Mouse (Mus musculus) CH12.LX (cell line): ENCODE data around the gene Ccdc51. TPM values are rescaled to one million over a fixed set of nuclear protein-coding genes. Genes with fewer than 3 reads are reported as not detected.

Experiments
- DNase-seq: peaks from one replicate; pipeline ENCODE4 v3.0.0-alpha.2; 2013; ENCODE audit errors: extremely low read depth
- H3K27ac ChIP-seq: 2 replicates; pipeline ENCODE4 v1.5.1; 2012; ENCODE audit warnings: low read depth, mild to moderate bottlenecking, control low read depth, moderate library complexity; ENCODE audit not compliant: insufficient read depth
- H3K27me3 ChIP-seq: replicated peaks from 2 replicates; pipeline ENCODE3; 2012; ENCODE audit warnings: inconsistent platforms
- H3K36me3 ChIP-seq, 2 experiments: replicated peaks in 1 of 2; 2 replicates each; pipeline versions ENCODE3 to v1.6.1; 2012; ENCODE audit warnings: inconsistent platforms in 1 of 2, low read length in 1 of 2, mild to moderate bottlenecking in 1 of 2, mixed read lengths in 1 of 2, moderate library complexity in 1 of 2; ENCODE audit not compliant: control insufficient read depth in 1 of 2, insufficient read depth in 1 of 2
- H3K4me1 ChIP-seq, 2 experiments: 2 replicates each; pipeline ENCODE4 v1.6.1; 2012; ENCODE audit warnings: inconsistent platforms in 1 of 2, moderate library complexity in 1 of 2; ENCODE audit not compliant: insufficient read depth in 2 of 2, control insufficient read depth in 1 of 2
- H3K4me2 ChIP-seq: 2 replicates; pipeline ENCODE4 v1.6.1; 2012; ENCODE audit warnings: low read depth, mild to moderate bottlenecking, control low read depth; ENCODE audit not compliant: poor library complexity, insufficient read depth, severe bottlenecking
- H3K4me3 ChIP-seq, 3 experiments: fragments of 150-350 bp in 1 of 3; sonication (generic) in 1 of 3; replicated peaks in 1 of 3; 2 replicates each; pipeline versions ENCODE3 to v1.5.1; 2011 to 2012; ENCODE audit warnings: low read depth in 2 of 3, low read length in 2 of 3, mild to moderate bottlenecking in 2 of 3, moderate library complexity in 2 of 3, control low read depth in 1 of 3, improper control_type of control experiment in 1 of 3, inconsistent platforms in 1 of 3, mixed read lengths in 1 of 3; ENCODE audit not compliant: poor library complexity in 1 of 3
- H3K79me2 ChIP-seq: replicated peaks from 2 replicates; pipeline ENCODE4 v1.6.1; 2012; ENCODE audit warnings: mild to moderate bottlenecking, moderate library complexity; ENCODE audit not compliant: control insufficient read depth, poor library complexity, insufficient read depth, severe bottlenecking; ENCODE audit errors: extremely low read depth
- H3K9ac ChIP-seq: 2 replicates; pipeline ENCODE4 v1.6.1; 2012; ENCODE audit warnings: low read depth, mild to moderate bottlenecking, control low read depth, moderate library complexity; ENCODE audit not compliant: insufficient read depth
- H3K9me3 ChIP-seq: replicated peaks from 2 replicates; pipeline ENCODE3; 2012; ENCODE audit warnings: low read length, inconsistent platforms, mixed read lengths
- CHD2 ChIP-seq: IDR thresholded peaks from 2 replicates; pipeline ENCODE4 v1.6.1; 2011; ENCODE audit warnings: low read length, improper control_type of control experiment
- E2F4 ChIP-seq: IDR thresholded peaks from 2 replicates; pipeline ENCODE4 v1.6.1; 2011; ENCODE audit warnings: low read depth, low read length, improper control_type of control experiment; ENCODE audit not compliant: insufficient replicate concordance
- ELF1 ChIP-seq: IDR thresholded peaks from 2 replicates; pipeline ENCODE4 v1.6.1; 2014; ENCODE audit warnings: low read depth, mild to moderate bottlenecking, inconsistent platforms, low read length, improper control_type of control experiment
- EP300 ChIP-seq: IDR thresholded peaks from 2 replicates; pipeline ENCODE4 v1.6.1; 2011; ENCODE audit warnings: low read length, improper control_type of control experiment
- JUND ChIP-seq: conservative IDR thresholded peaks from 2 replicates; pipeline ENCODE4 v1.6.1; 2011; ENCODE audit warnings: low read depth, low read length, improper control_type of control experiment
- KAT2A ChIP-seq: IDR thresholded peaks from 2 replicates; pipeline ENCODE4 v1.6.1; 2012; ENCODE audit warnings: low read length, improper control_type of control experiment, inconsistent platforms; ENCODE audit not compliant: insufficient replicate concordance
- MEF2A ChIP-seq: IDR thresholded peaks from 2 replicates; pipeline ENCODE4 v1.6.1; 2014; ENCODE audit warnings: low read depth, mild to moderate bottlenecking, inconsistent platforms, low read length, improper control_type of control experiment, borderline replicate concordance
- RCOR1 ChIP-seq: conservative IDR thresholded peaks from 2 replicates; pipeline ENCODE4 v1.6.1; 2012; ENCODE audit warnings: low read depth, mild to moderate bottlenecking, inconsistent platforms, low read length, improper control_type of control experiment
- SIN3A ChIP-seq: IDR thresholded peaks from 2 replicates; pipeline ENCODE4 v1.6.1; 2012; ENCODE audit warnings: low read length, improper control_type of control experiment, inconsistent platforms
- SMC3 ChIP-seq: IDR thresholded peaks from 2 replicates; pipeline ENCODE4 v1.6.1; 2011; ENCODE audit warnings: low read depth, low read length, improper control_type of control experiment
- TBP ChIP-seq: conservative IDR thresholded peaks from 2 replicates; pipeline ENCODE4 v1.6.1; 2011; ENCODE audit warnings: low read depth, low read length, improper control_type of control experiment
- UBTF ChIP-seq: IDR thresholded peaks from 2 replicates; pipeline ENCODE4 v1.6.1; 2012; ENCODE audit warnings: low read depth, mild to moderate bottlenecking, inconsistent platforms, low read length, improper control_type of control experiment, moderate library complexity
- USF2 ChIP-seq: conservative IDR thresholded peaks from 2 replicates; pipeline ENCODE4 v1.6.1; 2011; ENCODE audit warnings: low read depth, low read length, improper control_type of control experiment
- ZKSCAN1 ChIP-seq: IDR thresholded peaks from 2 replicates; pipeline ENCODE4 v1.6.1; 2012; ENCODE audit warnings: low read depth, inconsistent platforms, low read length, improper control_type of control experiment, borderline replicate concordance
- ZMIZ1 ChIP-seq: IDR thresholded peaks from 2 replicates; pipeline ENCODE4 v1.6.1; 2012; ENCODE audit warnings: low read depth, mild to moderate bottlenecking, inconsistent platforms, low read length, improper control_type of control experiment
- dilution Hi-C: fragments of 300-500 bp; cut with MboI; formaldehyde crosslinking; loops from 2 replicates; pipeline ENCODE4 v1.14.3; 2020; ENCODE audit warnings: low sequenced_read_pairs; ENCODE audit not compliant: extremely low pct_unique_long_range_greater_than_20kb, extremely low pct_ligation_motif_present
- in situ Hi-C: fragments of 300-500 bp; cut with MboI; formaldehyde crosslinking; loops from 3 replicates; pipeline ENCODE4 v1.14.3; 2019; ENCODE audit warnings: low sequenced_read_pairs, low pct_ligation_motif_present, low pct_unique_long_range_greater_than_20kb, mixed read lengths
- polyA plus RNA-seq: library from polyadenylated mRNA; unstranded; fragments of >175 nt; gene quantifications from 2 replicates; pipeline ENCODE4 v1.2.1, GENCODE M21; 2012; ENCODE audit warnings: low read depth; ENCODE audit not compliant: insufficient read length
- total RNA-seq, 2 experiments: library from RNA; depleted of rRNA; stranded (reverse); fragments of 300-350 nt in 1 of 2; fragments of >200 nt in 1 of 2; gene quantifications; 2 replicates each; pipeline ENCODE4 v1.2.3; 2012 to 2014

Gene Ccdc51
- total and polyA plus RNA-seq, 3 experiments: 7.6 to 18.2 (median 16.2) TPM

- H3K9ac ChIP-seq: no peak overlapping the region
- in situ Hi-C loops (no loop called here), dilution Hi-C loops (no loop called here)
- no peak for DNase-seq
- no peak overlapping the region for H3K4me3 ChIP-seq
- no peak overlapping the region for H3K27ac ChIP-seq
- no peaks in the 10 kb centered on the region for H3K79me2 ChIP-seq
- H3K9me3 ChIP-seq: no peaks in the 10 kb centered on the region
- H3K36me3 ChIP-seq: no peaks in the 10 kb centered on the region
- no peaks in the 10 kb centered on the region for H3K4me1 ChIP-seq
- no peak overlapping the region for H3K4me2 ChIP-seq
- TF ChIP-seq ZMIZ1: no peak
- TF ChIP-seq ZKSCAN1: no peak
- no peak for TF ChIP-seq E2F4
- no peak for TF ChIP-seq EP300
- no peak for TF ChIP-seq SIN3A
- no peak for TF ChIP-seq CHD2
- no peak for TF ChIP-seq USF2
- H3K27me3 ChIP-seq: peaks cover 95% of the 10 kb centered on the region
These were observed 22.7 kb downstream of the Ccdc51 start for GRCm38 (mm10) chr9:109105011-109105410.

- dilution Hi-C loops: no loop called here
- no peaks in the 10 kb centered on the region for H3K9me3 ChIP-seq
These were observed 23.4 kb downstream of the Ccdc51 start for GRCm38 (mm10) chr9:109105648-109106047.

GRCm38 (mm10) chr9:109107341-109107740 lies 25.0 kb downstream of the Ccdc51 start:
- dilution Hi-C loops: no loop called here
- H3K27me3 ChIP-seq: peaks cover 97% of the 10 kb centered on the region

More at GRCm38 (mm10) chr9:109105648-109106047, 23.4 kb downstream of the Ccdc51 start:
- Histone ChIP-seq H3K36me3 (no peaks in the 10 kb centered on the region), H3K27ac (no peak overlapping the region), H3K9ac (no peak overlapping the region), H3K79me2 (no peaks in the 10 kb centered on the region), H3K27me3 (peaks cover 95% of the 10 kb centered on the region), H3K4me1 (no peaks in the 10 kb centered on the region), H3K4me2 (no peak overlapping the region), H3K4me3 (no peak overlapping the region)
- in situ Hi-C loops: no loop called here
- no peak for TF ChIP-seq JUND
- TF ChIP-seq UBTF: no peak
- TF ChIP-seq TBP: no peak
- no peak for TF ChIP-seq KAT2A
- no peak for TF ChIP-seq RCOR1
- TF ChIP-seq ZKSCAN1: no peak
- TF ChIP-seq ELF1: no peak
- no peak for TF ChIP-seq ZMIZ1
- DNase-seq: no peak

More at GRCm38 (mm10) chr9:109107341-109107740, 25.0 kb downstream of the Ccdc51 start:
- in situ Hi-C loops: no loop called here
- TF ChIP-seq SMC3: no peak
- no peak for TF ChIP-seq MEF2A
- no peak for TF ChIP-seq KAT2A
- DNase-seq: no peak
- no peaks in the 10 kb centered on the region for H3K79me2 ChIP-seq
- H3K4me3 ChIP-seq: no peak overlapping the region
- no peak overlapping the region for H3K27ac ChIP-seq
- no peak overlapping the region for H3K4me2 ChIP-seq
- no peaks in the 10 kb centered on the region for H3K36me3 ChIP-seq
- H3K4me1 ChIP-seq: no peaks in the 10 kb centered on the region
- H3K9ac ChIP-seq: no peak overlapping the region
- H3K9me3 ChIP-seq: no peaks in the 10 kb centered on the region
